Mouse (Mus musculus): ENCODE results near the gene Gabrr2. TPM values are rescaled to one million over a fixed set of nuclear protein-coding genes. Genes with fewer than 3 reads are reported as not detected.
"Not testable (repeated sequence)": the region's sequence is repeated elsewhere in the genome, so short reads cannot be mapped to it uniquely, and the experiment has no call there.

The Gabrr2 gene
- total RNA-seq, 2 experiments from 2014 or later: 0.40 to 0.53 TPM

DNA sequence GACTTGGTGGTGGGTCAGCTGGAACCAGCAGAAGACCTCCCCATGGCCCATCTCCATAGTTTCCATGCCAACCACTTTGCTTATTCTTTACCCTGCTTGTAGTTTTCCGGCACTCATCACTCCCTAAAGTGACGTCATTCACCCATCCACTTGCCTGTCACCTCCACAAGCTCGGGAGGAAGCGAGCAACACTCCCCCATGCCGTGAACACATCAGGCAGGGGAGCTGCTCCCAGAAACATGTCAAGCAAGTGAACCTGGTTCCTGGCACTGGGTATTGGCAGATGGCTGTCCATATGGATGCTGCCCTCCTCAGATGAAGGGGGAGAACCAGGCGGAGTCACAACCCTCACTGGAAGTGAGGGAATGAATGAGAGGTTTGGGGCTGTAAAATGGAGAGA, 6.1 kb downstream of the Gabrr2 start:
- DNase-seq (ENCODE audit: low spot score in 2 of 2): peak; percentile 47 to 51

DNA sequence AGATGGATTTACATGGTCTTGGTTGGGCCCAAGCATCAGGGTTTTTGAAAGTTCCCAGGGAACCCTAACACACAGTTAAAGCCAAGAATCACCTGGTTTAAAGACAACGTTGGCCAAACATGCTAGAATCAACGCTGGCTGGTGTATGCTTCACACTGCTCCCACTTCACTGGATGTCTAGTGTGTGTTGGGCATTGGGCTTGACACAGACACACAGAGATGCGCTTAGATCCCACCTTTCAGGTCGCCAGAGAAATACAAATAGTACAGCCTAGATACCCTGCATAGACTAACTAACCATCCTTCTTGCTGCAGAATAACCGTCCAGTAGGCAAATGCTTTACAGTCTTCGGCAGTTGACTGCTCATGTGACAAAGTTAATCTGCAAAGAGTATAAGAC, 7.5 kb downstream of the Gabrr2 start:
- DNase-seq (ENCODE audit: low spot score in 2 of 2): no peak

- DNase-seq (ENCODE audit: low spot score in 2 of 2): no peak
Observed at GRCm38 (mm10) chr4:33071337-33071736, 8.5 kb downstream of the Gabrr2 start.

GRCm38 (mm10) chr4:33072526-33073161, 9.8 kb downstream of the Gabrr2 start:
- no peak for DNase-seq (ENCODE audit: low spot score in 2 of 2)

GRCm38 (mm10) chr4:33074406-33074805, 11.6 kb downstream of the Gabrr2 start:
- DNase-seq (ENCODE audit: low spot score in 2 of 2): no peak

- DNase-seq (ENCODE audit: low spot score in 2 of 2): no peak
Observed at GRCm38 (mm10) chr4:33074851-33075250, 12.1 kb downstream of the Gabrr2 start.

- DNase-seq (ENCODE audit: low spot score in 2 of 2): no peak
Observed at GRCm38 (mm10) chr4:33075776-33076524, 13.2 kb downstream of the Gabrr2 start.

DNA sequence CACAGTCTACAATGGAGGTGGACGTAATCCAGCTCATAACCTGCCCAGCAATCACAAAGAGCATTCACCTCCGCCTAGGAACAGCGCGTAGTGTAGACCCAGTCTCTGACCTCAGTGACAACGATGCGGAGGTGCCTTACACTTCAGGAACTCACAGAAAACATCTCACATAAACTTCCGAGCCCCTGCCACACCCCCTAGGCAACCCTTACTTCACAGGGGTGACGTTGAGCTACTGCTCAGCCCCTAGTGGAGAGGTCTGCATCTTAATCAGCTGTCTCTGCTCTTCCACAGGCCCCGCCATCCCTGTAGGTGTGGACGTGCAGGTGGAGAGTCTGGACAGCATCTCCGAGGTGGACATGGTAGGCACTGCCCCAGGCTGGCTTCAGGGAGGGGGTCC, 14.4 kb downstream of the Gabrr2 start:
- DNase-seq (ENCODE audit: low spot score in 2 of 2): no peak

GRCm38 (mm10) chr4:33077724-33078123, 14.9 kb downstream of the Gabrr2 start:
- DNase-seq (ENCODE audit: low spot score in 2 of 2): no peak

DNA sequence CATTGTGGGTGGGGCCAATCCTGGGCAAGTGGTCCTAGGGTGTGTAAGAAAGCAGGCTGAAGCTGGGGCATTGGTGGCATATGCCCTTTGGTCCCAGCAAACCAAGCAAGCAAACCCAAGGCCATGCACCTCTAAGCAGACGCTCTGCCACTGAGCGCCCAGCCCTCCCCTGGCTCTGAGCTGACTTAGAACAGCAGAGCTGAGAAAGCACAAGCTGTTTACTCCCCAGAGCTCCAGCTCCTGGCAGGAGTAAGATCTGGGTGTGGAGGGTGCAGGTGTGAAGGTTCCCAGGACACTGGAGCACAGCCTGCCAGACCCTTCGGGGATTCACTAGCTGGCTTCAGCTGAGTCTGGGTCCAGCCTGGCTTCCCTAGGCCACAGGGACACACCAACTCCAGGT, 15.7 kb downstream of the Gabrr2 start:
- DNase-seq (ENCODE audit: low spot score in 2 of 2): no peak

DNA sequence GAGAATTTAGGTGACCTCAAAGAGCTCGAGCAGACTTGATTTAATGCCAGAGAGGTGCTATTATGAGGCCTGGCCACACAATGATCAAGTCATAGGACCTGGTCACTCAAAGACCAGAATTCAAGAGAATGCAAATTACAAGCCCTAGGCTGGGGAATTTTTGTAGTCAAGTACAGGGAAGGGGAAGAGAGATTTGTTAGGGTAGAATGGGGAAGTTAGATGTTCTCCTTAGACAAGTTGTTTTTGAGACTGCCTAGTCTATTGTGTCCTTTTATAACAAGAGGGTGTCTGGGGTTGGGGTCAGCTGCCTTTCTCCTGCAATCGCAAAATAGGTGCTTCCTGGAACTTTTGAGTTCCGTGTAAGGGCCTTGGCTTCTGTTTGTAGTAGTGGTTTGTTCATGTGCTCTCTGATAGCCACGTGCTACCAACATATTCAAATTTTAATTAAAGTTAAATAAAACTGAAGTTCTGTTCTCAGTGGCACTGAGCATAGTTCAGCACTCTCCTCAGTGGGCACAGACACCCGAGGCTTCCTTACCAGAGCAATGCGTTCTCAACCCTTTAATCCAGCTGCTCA, 36.4 kb downstream of the Gabrr2 start:
- DNase-seq (ENCODE audit: low spot score in 2 of 2): no peak

DNA sequence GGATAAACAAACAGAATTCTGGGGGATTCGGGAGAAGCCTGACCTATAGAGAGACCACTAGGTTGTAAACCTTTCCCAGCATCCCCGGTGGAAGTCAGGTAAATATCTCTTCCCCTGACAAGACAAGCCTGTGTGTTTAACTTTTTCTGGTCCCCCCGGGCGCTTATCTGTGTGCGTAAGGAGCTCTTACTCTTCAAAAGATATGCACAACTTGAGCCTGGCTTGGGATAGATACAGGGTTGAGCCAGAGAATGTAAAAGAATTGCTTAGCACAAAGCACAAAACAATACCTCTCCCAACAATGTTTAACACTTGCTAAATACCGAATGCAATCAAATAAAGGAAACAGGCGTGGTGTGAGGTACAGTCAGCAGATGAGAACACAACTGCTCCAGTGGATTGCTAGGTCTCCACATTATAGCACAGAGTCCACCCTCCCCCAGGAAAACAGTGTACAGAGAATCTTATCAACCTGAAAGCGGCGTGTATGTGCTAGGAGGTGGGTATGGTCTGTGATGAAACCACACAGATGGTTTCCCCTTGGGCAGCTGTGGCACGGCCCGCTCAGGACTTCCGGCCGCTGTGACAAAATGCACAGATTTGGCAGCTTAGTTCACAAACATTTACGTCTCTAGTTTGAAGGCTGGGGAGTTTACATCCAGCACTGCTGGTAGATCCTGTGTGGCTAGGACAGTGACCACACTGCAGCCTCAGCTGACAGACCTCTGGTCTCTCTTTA, 47.1 kb downstream of the Gabrr2 start:
- no peak for DNase-seq (ENCODE audit: low spot score in 2 of 2)

- no peak for DNase-seq (ENCODE audit: low spot score in 2 of 2)
Observed at GRCm38 (mm10) chr4:33110845-33111244, 48.0 kb downstream of the Gabrr2 start.

GRCm38 (mm10) chr4:33111358-33111757, 48.6 kb downstream of the Gabrr2 start:
- no peak for DNase-seq (ENCODE audit: low spot score in 2 of 2)

GRCm38 (mm10) chr4:33112866-33113265, 50.1 kb downstream of the Gabrr2 start:
- DNase-seq (ENCODE audit: low spot score in 2 of 2): not testable (repeated sequence)

- peak; percentile 79 to 89 for DNase-seq (ENCODE audit: low spot score in 2 of 2)
Observed at GRCm38 (mm10) chr4:33119118-33119517, 56.3 kb downstream of the Gabrr2 start.

- peak; percentile 45 to 47 for DNase-seq (ENCODE audit: low spot score in 2 of 2)
Observed at GRCm38 (mm10) chr4:33124493-33124892, 61.7 kb downstream of the Gabrr2 start.

DNA sequence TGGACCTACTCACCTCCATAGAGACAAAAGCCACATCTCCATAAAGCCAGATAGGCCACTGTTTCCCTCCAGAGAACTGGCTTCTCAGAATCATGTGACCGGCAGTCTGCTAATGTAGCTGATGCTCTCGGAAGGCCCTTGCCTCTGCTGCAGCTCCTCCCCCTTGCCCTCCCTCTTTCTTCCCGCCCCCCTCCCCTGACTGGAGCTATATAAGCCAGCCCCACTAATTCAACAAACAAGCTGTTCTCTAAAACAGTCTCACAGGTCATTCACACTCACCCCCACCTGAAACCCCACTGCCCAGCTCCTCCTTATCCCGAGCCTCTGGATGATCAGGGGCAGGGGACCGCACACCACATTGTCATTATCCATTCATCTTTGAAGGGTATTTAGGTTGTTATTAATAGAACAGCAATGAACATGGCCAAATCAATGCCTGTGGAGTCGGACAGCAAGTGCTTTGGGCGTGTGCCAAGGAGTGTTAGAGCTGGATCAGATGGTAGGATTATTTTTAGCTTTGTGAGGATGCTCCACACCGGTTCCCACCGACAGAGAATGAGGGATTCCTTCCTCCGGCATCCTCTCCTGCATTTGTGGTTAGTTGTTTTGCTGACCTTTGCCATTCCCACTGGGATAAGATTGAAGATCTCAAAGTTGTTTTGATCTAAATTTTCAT, 62.7 kb downstream of the Gabrr2 start:
- no peak for DNase-seq (ENCODE audit: low spot score in 2 of 2)

DNA sequence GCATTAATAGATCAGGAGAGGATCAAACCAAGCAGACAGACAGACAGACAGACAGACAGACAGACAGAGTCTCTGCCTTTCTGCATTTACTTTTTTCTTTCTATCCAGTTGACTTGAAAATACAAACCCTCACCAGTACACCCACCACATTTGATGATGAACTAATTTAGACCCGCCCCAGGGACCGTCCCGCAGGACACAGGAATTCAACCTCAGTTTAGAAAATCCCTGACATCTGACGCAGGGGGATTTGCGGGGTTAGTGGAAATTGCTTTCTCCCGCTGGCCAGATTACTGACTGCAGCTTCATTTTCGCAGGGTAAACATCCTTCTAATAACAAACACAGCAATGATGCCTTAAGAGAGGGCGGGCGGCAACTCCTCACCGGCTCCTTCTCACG, 69.4 kb downstream of the Gabrr2 start, which contains the start of gene Gabrr1:
TSS of gene Gabrr1 (plus strand) at position 301 of the 400 bp plus-strand sequence.
- DNase-seq (ENCODE audit: low spot score in 2 of 2): no peak

Data from left cerebral cortex, adult 18-20 months (tissue).